Mouse (Mus musculus): ENCODE measurements around the gene Hoxc5. TPM values are rescaled to one million over a fixed set of nuclear protein-coding genes. Genes with fewer than 3 reads are reported as not detected.

Gene Hoxc5
- polyA plus RNA-seq, 1 experiment = 0.32 TPM

GRCm38 (mm10) chr15:102979936-102980335 lies 12.7 kb downstream of the Hoxc5 start:
- no peak for TF ChIP-seq POLR2A (IDR thresholded peaks at IDR 0.05; ENCODE audit: control insufficient read depth, extremely low read depth, insufficient read depth, low read length, poor library complexity)
- no peak for TF ChIP-seq CTCF (IDR thresholded peaks at IDR 0.05; ENCODE audit: borderline replicate concordance, control insufficient read depth, extremely low read depth, insufficient read depth, low read length, poor library complexity)
- 25% methylated on average over 1 of the region's 1 CpGs for WGBS
- Histone ChIP-seq H3K36me3 (ENCODE audit: control insufficient read depth, insufficient read depth, low read length) (no peaks in the 10 kb centered on the region), H3K4me3 (ENCODE audit: control insufficient read depth, insufficient read depth, low read length) (no peak overlapping the region), H3K27ac (ENCODE audit: control insufficient read depth, insufficient read depth, low read length) (no peak overlapping the region), H3K27me3 (ENCODE audit: control insufficient read depth, insufficient read depth, low read length) (peaks cover 37% of the 10 kb centered on the region), H3K4me1 (replicated peaks; ENCODE audit: control insufficient read depth, insufficient read depth, low read length) (no peaks in the 10 kb centered on the region)
- no peak for DNase-seq

GRCm38 (mm10) chr15:102980352-102980751 lies 13.1 kb downstream of the Hoxc5 start:
- Histone ChIP-seq H3K36me3 (ENCODE audit: control insufficient read depth, insufficient read depth, low read length) (no peaks in the 10 kb centered on the region), H3K27me3 (ENCODE audit: control insufficient read depth, insufficient read depth, low read length) (peaks cover 36% of the 10 kb centered on the region), H3K27ac (ENCODE audit: control insufficient read depth, insufficient read depth, low read length) (no peak overlapping the region), H3K4me3 (ENCODE audit: control insufficient read depth, insufficient read depth, low read length) (no peak overlapping the region), H3K4me1 (replicated peaks; ENCODE audit: control insufficient read depth, insufficient read depth, low read length) (no peaks in the 10 kb centered on the region)
- 23% methylated on average over 11 of the region's 11 CpGs for WGBS
- no peak for DNase-seq
- TF ChIP-seq POLR2A (IDR thresholded peaks at IDR 0.05; ENCODE audit: control insufficient read depth, extremely low read depth, insufficient read depth, low read length, poor library complexity) = no peak
- TF ChIP-seq CTCF (IDR thresholded peaks at IDR 0.05; ENCODE audit: borderline replicate concordance, control insufficient read depth, extremely low read depth, insufficient read depth, low read length, poor library complexity) = no peak

- TF ChIP-seq CTCF (IDR thresholded peaks at IDR 0.05; ENCODE audit: borderline replicate concordance, control insufficient read depth, extremely low read depth, insufficient read depth, low read length, poor library complexity) = no peak
- TF ChIP-seq POLR2A (IDR thresholded peaks at IDR 0.05; ENCODE audit: control insufficient read depth, extremely low read depth, insufficient read depth, low read length, poor library complexity) = no peak
- Histone ChIP-seq H3K4me1 (replicated peaks; ENCODE audit: control insufficient read depth, insufficient read depth, low read length) (no peaks in the 10 kb centered on the region), H3K4me3 (ENCODE audit: control insufficient read depth, insufficient read depth, low read length) (no peak overlapping the region), H3K27ac (ENCODE audit: control insufficient read depth, insufficient read depth, low read length) (no peak overlapping the region), H3K36me3 (ENCODE audit: control insufficient read depth, insufficient read depth, low read length) (no peaks in the 10 kb centered on the region), H3K27me3 (ENCODE audit: control insufficient read depth, insufficient read depth, low read length) (peaks cover 37% of the 10 kb centered on the region)
- DNase-seq = no peak
- WGBS = 8% methylated on average over 14 of the region's 14 CpGs
These were observed 13.7 kb downstream of the Hoxc5 start for GRCm38 (mm10) chr15:102980912-102981311.

GRCm38 (mm10) chr15:102981379-102982288 lies 14.4 kb downstream of the Hoxc5 start:
- Histone ChIP-seq H3K4me1 (replicated peaks; ENCODE audit: control insufficient read depth, insufficient read depth, low read length) (no peaks in the 10 kb centered on the region), H3K27ac (ENCODE audit: control insufficient read depth, insufficient read depth, low read length) (no peak overlapping the region), H3K4me3 (ENCODE audit: control insufficient read depth, insufficient read depth, low read length) (no peak overlapping the region), H3K36me3 (ENCODE audit: control insufficient read depth, insufficient read depth, low read length) (no peaks in the 10 kb centered on the region), H3K27me3 (ENCODE audit: control insufficient read depth, insufficient read depth, low read length) (peaks cover 34% of the 10 kb centered on the region)
- no peak for TF ChIP-seq CTCF (IDR thresholded peaks at IDR 0.05; ENCODE audit: borderline replicate concordance, control insufficient read depth, extremely low read depth, insufficient read depth, low read length, poor library complexity)
- no peak for DNase-seq
- 5% methylated on average over 88 of the region's 88 CpGs for WGBS

GRCm38 (mm10) chr15:102983716-102984115 lies 16.5 kb downstream of the Hoxc5 start:
- 19% methylated on average over 12 of the region's 12 CpGs for WGBS
- no peak for DNase-seq
- Histone ChIP-seq H3K4me3 (ENCODE audit: control insufficient read depth, insufficient read depth, low read length) (no peak overlapping the region), H3K36me3 (ENCODE audit: control insufficient read depth, insufficient read depth, low read length) (no peaks in the 10 kb centered on the region), H3K27me3 (ENCODE audit: control insufficient read depth, insufficient read depth, low read length) (peaks cover 20% of the 10 kb centered on the region), H3K27ac (ENCODE audit: control insufficient read depth, insufficient read depth, low read length) (no peak overlapping the region), H3K4me1 (replicated peaks; ENCODE audit: control insufficient read depth, insufficient read depth, low read length) (no peaks in the 10 kb centered on the region)
- TF ChIP-seq POLR2A (IDR thresholded peaks at IDR 0.05; ENCODE audit: control insufficient read depth, extremely low read depth, insufficient read depth, low read length, poor library complexity) (no peak), CTCF (IDR thresholded peaks at IDR 0.05; ENCODE audit: borderline replicate concordance, control insufficient read depth, extremely low read depth, insufficient read depth, low read length, poor library complexity) (no peak)

GRCm38 (mm10) chr15:102984521-102984920 lies 17.3 kb downstream of the Hoxc5 start:
- no peak overlapping the region for H3K4me3 ChIP-seq (ENCODE audit: control insufficient read depth, insufficient read depth, low read length)
- WGBS = 28% methylated on average over 10 of the region's 10 CpGs
- H3K27me3 ChIP-seq (ENCODE audit: control insufficient read depth, insufficient read depth, low read length) = peaks cover 18% of the 10 kb centered on the region
- no peaks in the 10 kb centered on the region for H3K4me1 ChIP-seq (replicated peaks; ENCODE audit: control insufficient read depth, insufficient read depth, low read length)
- DNase-seq = no peak
- H3K27ac ChIP-seq (ENCODE audit: control insufficient read depth, insufficient read depth, low read length) = no peak overlapping the region
- no peaks in the 10 kb centered on the region for H3K36me3 ChIP-seq (ENCODE audit: control insufficient read depth, insufficient read depth, low read length)
- TF ChIP-seq POLR2A (IDR thresholded peaks at IDR 0.05; ENCODE audit: control insufficient read depth, extremely low read depth, insufficient read depth, low read length, poor library complexity) (no peak), CTCF (IDR thresholded peaks at IDR 0.05; ENCODE audit: borderline replicate concordance, control insufficient read depth, extremely low read depth, insufficient read depth, low read length, poor library complexity) (no peak)
